Mouse (Mus musculus): Measurements from ENCODE around the gene Lhpp. TPM values are rescaled to one million over a fixed set of nuclear protein-coding genes. Genes with fewer than 3 reads are reported as not detected.

The Lhpp gene
- total RNA-seq (2021), result 10 to 100 TPM; 19.2 to 27.6 TPM
- long read RNA-seq, experiment 1, transcript Lhpp-201 (7 exons, 1,612 nt), result major isoform, 20 of 26 reads
- long read RNA-seq, experiment 1, partial matches to known transcripts, result 0 of 26 reads
- long read RNA-seq, experiment 1, other reads (novel, unspliced or antisense), result 6 of 26 reads
- long read RNA-seq, experiment 2, transcript Lhpp-201 (7 exons, 1,612 nt), result major isoform, 10 of 16 reads
- long read RNA-seq, experiment 2, partial matches to known transcripts, result 2 of 16 reads
- long read RNA-seq, experiment 2, other reads (novel, unspliced or antisense), result 3 of 16 reads

GRCm38 (mm10) chr7:132610468-132611318 is at the start of gene Lhpp:
Gene Lhpp, plus strand, starts transcription at chr7:132610638.
- DNase-seq, result peak; percentile 91 to 92

GRCm38 (mm10) chr7:132565831-132566230 is 44.6 kb upstream of the Lhpp start:
- DNase-seq, result no peak

- DNase-seq, result no peak
Measured at GRCm38 (mm10) chr7:132568817-132569216, 41.6 kb upstream of the Lhpp start.

DNA sequence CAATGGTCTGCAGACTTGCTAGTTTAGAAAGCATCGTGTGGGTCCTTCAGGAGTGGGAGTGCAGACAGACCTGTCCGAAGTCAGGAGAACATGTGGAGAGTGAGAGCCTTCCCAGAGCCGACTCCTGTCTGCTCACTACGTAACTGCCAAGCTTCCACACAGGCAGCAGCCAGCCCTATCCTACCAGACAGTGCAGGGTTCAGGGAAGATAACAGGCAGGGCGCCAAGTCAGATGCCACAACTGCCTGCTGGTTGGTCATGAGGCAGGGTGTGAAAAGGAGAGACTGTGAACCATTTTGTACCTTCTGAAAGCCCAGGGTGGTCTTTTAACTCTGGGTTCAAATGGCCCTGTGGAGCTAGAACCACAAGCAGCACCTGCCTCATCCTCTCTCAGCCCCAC is 40.4 kb upstream of the Lhpp start:
- DNase-seq, result no peak

DNA sequence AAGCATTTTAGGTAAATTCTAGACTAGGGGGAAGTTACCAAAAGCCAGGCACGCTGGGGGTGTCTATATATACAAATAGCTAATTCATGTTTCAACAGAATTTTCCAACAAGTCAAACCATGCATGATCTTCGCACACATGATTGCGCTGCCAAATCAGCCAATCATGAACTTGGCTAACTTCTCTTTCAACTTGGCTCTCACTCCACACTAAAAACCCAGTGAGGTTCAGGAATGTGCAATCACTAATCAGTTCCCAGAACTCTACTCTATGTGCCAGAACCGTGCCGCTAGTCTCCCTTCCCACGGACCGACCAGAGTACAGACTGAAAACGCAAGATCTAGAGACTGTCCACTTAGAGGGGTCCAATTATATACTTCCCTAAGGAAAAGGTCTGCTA is 39.0 kb upstream of the Lhpp start:
- DNase-seq, result peak in 1 of 2 experiments; percentile 25

GRCm38 (mm10) chr7:132572738-132573137 is 37.7 kb upstream of the Lhpp start:
- DNase-seq, result peak in 1 of 2 experiments; percentile 28

- no peak for DNase-seq
Measured at GRCm38 (mm10) chr7:132573205-132573604, 37.2 kb upstream of the Lhpp start.

DNA sequence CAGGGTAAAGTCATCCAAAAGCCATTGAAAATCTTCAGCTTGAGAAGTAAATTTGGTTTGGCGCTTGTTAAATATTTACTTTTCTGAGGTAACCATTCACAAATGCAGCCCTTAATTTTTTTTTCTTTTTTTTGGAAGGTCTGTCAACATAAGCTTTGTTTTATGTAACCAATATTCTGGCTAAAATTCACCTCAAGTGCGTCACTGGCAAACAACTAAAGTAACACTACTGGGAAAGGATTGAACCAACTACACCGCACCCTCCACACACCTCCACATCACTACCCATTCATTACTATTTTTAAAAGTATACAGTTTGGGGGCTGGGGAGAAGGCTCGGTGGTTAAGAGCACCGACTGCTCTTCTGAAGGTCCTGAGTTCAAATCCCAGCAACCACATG is 35.8 kb upstream of the Lhpp start:
- DNase-seq, result no peak

GRCm38 (mm10) chr7:132575623-132576022 is 34.8 kb upstream of the Lhpp start:
- DNase-seq, result peak; percentile 82 to 91

DNA sequence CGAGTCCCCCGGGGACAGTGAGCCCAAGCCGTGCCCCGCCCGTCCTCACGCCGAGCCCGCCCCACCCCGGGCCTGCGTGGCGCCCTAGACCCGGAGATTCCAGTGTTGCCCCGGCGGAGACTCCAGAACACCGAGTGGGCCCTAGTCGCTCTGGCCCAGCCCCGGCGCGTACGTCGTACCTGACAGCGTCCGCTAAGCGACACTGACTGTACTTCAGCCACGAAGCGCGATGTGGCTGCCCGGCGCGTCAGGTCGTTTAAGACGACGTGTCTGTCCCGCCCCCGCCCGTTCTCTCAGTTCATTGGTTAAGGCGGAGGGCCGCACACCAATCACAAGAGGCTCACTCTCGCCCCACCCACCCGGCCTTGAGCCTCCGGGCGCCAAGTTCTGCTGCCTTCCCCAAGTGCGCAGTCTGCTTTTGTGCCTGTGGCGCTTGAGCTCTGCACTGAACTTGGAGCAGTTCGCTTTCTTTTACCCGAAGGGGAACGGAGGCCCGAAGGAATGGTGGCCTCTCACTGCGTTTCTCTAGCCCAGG is 34.3 kb upstream of the Lhpp start, which contains the start of gene Oat:
Gene Oat (minus strand): TSS at position 283 of the 535 bp plus-strand sequence.
- DNase-seq, result peak; percentile 95 to 96

- DNase-seq, result peak in 1 of 2 experiments; percentile 10
Measured at GRCm38 (mm10) chr7:132576891-132577290, 33.5 kb upstream of the Lhpp start.

- no peak for DNase-seq
Measured at GRCm38 (mm10) chr7:132580511-132580910, 29.9 kb upstream of the Lhpp start.

GRCm38 (mm10) chr7:132581441-132581840 is 29.0 kb upstream of the Lhpp start:
- peak; percentile 29 to 49 for DNase-seq

- no peak for DNase-seq
Measured at GRCm38 (mm10) chr7:132585695-132586491, 24.5 kb upstream of the Lhpp start.

- no peak for DNase-seq
Measured at GRCm38 (mm10) chr7:132587167-132587566, 23.3 kb upstream of the Lhpp start.

DNA sequence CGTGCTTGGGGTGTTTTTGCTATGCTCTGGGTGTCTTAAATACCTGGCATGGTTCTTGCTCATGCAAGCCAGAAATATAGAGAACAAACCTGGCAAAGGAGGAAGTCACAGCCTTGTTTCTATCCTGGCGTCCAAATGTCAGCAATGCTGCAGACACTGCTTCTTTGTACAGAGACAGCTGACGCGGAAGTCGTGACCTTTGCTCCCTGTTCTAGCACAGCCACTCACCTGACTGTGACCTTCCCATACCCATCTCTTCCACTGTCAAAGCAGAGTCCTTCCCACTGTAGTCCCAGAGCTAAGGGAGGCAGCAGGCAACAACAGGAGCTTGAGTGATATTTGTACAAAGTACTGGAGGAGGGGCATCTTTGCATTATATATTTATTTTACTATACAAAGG is 20.8 kb upstream of the Lhpp start:
- DNase-seq, result no peak

DNA sequence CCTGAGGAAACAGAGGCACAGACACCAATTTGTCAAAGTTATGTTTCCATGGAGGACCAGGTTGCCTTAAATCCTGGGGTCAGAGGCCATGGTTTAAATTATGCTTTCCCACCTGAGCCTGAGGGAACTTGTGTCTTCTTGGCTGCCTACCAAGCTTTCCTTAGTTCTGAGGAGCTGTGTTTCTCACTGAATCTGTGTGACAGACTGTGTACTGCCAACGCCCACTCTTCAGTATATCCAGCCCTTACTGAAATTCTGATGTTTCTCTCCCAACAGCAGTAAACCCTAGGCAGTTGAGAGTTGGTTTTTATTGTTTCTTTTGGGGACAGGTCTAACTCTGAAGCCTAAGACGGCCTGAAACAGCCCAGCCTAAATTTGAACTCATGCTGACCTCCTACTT is 16.7 kb upstream of the Lhpp start:
- DNase-seq, result no peak

DNA sequence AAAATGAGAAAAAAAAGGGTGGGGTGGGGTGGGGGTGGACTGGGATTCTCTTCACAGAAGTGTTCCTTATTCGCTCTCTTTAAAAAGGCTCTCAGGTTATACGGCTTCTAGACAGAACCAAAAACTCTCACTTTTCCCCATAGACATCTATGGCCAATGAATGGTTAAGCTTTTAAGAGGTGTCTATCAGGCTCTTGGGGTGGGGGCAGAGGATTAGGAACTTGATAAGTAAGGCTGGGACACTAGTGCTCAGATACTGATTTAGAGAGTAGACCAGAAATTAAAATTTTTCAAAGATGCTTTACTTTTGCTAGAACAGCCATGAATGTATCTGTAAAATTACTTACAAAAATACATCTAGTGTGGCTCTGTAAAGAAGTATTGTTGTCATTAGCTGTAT is 16.1 kb upstream of the Lhpp start:
- DNase-seq, result no peak

DNA sequence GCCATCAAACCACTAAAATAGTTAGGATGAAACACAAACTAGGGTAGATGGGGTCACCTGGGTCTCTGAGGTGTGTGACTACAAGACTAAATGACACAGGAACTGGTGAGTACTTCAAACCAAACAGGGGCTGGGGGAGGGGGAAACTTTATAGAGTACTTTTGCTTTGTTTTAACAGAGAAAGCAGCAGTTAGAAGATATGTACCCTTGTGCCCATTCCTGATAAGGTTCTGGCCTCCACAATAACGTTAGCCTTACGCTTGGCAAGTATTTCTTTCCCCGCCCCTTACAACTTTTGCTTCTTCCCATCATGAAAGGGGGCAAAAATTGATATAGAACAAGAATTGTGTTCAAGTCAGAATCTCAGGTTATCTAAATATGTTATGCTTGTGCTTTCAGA is 14.7 kb upstream of the Lhpp start:
- DNase-seq, result no peak

- no peak for DNase-seq
Measured at GRCm38 (mm10) chr7:132596557-132597250, 13.7 kb upstream of the Lhpp start.

GRCm38 (mm10) chr7:132597251-132598041 is 13.0 kb upstream of the Lhpp start:
- peak; percentile 24 to 25 for DNase-seq

Data from adrenal gland, postnatal 36 days (tissue).